Mouse (Mus musculus): ENCODE results near the gene Dlst.

GRCm38 (mm10) chr12:85174016-85174415 is 63.4 kb downstream of the Dlst start:
- TF ChIP-seq CTCF (IDR thresholded peaks at IDR 0.05; ENCODE audit: borderline replicate concordance, extremely low read depth, insufficient read depth, insufficient read length) (no peak), POLR2A (IDR thresholded peaks at IDR 0.05; ENCODE audit: borderline replicate concordance, extremely low read depth, insufficient read depth, insufficient read length, poor library complexity, severe bottlenecking) (no peak)
